Mouse (Mus musculus) T-helper 2 cell (primary cell): ENCODE measurements at regions not wholly inside any gene's neighbourhood (a gene's known extent, or its start where the extent isn't known, plus 50 kb on each side); places are given as distances from the start of the nearest gene placed in this dataset.

Source experiments
- in situ Hi-C: fragments of 300-600 bp; cut with MboI, MseI; formaldehyde crosslinking; loops from one replicate; pipeline ENCODE4 v1.15.1; 2025; ENCODE audit warnings: high pct_unique_total_duplicates

DNA sequence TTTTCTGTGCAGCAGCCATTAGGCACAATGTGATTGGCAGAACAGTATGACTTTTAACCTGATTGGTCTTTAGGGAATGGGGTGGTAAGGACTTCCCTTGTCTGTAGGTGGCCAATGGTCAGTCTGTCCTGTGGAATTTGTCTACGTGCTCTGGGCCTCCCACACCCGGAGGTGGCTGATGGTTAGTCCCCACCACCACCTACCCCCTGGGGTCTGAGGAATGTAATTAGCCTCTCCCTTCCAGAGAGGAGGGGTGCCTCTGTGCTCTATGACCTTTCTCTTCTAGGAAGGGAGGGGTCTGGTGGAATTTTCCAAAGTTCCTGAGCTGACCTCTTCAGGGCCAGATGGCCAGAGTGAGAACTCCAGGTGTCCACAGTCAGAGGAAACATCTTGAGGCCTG lies 101.6 kb downstream of the Tmem17 start:
- in situ Hi-C loops: loop anchor here (5.0 to 25.0 kb wide), 3 partner anchors 391 to 959 kb away; partner anchors contain the start of gene Otx1

DNA sequence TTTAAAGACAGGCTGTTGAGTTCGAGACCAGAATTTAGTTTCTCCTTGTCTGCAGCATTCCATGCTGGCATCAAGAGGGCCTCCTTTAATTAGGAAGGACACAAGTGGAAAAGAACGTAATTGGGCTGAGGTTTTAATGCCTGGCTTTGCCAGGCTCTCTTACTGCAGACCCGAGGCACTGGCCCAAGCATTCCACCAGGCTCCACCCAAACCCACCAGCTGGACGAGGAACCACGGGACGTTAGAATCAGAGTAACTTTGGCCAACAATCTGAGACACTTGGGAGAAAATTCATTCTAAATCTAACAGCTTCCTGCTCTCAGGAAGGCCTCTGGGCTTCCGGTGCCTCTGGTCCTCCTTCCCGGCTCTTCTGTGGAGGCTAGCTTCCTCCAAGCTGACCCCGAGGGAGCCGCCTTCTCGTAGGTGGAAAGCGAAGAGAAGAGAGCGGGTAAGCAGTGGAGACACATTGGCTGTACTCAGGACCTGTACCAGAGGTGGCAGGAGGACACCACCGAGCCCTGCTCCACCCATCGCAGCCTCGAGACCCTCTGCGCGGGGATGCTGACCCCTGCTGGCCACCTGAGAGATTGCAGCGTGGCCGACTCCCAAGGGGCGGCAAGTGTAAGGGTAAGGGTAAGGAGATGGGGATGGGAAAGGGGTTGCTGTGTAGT lies 105.5 kb downstream of the Tmem17 start:
- in situ Hi-C loops: loop anchor here (10.0 to 25.0 kb wide), 2 partner anchors 605 to 963 kb away; partner anchors contain the start of gene Otx1

DNA sequence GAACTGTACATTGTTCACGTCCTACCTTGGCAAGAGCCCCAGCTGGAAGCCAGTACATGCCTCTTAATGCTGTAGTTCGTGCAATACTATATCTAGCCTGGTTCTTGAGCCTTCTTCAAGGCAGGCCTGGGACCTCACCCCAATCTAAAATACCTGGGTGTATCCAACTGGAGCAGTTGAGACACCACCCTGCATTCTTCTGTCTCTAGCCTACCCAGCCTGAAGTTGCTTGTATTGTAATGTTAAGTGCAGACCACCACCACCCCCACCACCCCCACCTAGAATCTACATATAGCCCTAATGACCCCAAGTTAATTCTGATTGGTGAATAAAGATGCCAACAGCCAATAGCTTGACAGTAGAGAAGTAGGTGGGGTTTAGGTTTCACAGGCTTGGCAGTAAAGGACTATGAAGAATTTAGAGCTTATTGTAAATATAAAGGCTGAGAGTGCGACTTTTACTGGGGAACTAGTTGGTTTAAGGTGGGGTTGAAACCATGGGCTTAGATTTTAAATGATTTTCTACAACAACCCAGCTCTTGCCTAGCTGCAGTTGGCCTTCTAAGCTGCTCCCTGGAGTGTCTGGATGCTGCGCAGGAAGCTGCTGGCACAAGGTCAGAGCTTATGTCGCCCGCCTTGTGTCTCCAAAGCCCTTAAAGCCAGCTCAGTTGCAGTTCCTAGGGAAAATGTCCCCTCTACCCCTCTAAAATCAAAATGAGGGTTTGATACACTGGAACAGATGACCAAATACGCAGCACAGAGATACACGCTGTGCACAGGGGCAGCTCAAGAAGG lies 109.2 kb downstream of the Tmem17 start:
- in situ Hi-C loops: loop anchor here (25.0 kb wide), 1 partner anchor 609 kb away; the partner anchor contains the start of gene Otx1

DNA sequence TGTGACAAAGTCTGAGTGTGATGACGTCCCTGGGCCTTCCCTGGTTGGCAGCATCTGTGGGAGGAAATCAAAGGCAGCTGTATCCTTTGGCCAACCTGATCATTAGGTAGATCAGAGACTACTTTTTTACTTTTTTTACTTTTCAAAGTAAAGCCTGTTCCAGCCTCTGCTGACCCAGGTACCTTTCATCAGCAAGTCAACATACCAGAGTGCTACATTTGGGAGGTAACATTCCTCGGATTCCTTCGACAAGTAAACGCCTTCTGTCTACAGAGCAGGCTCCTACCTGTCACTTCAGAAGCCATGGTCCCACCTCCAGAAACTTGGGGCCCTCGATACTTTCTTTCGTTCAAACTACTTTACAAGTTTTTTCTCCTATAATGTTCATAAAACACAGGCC lies 110.0 kb downstream of the Tmem17 start:
- in situ Hi-C loops: loop anchor here (25.0 kb wide), 1 partner anchor 610 kb away; the partner anchor contains the start of gene Otx1

DNA sequence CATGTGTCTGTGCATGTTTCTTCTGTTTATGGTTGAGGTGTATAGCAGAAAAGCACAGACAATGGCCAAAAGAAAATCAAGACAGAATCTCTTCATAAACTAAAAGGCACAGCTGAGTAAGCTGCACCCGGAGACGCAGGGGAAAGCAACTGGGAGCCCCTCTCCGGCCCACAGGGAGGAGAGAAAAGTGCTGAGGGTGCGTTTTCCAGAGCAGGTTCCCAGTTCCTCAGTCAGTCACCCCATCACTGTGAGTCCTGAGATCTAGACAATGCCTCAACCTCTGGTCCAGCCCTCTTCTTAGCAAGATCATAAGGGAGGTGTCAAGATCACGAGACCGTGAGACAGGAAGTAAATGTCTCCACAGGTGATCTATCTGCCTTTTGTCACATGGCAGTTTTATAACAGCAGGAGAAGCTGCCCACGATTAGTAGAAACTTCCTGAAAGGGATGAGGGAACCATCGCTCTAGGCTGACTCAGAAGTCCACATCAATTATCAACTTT lies 110.7 kb downstream of the Tmem17 start:
- in situ Hi-C loops: loop anchor here (25.0 kb wide), 1 partner anchor 610 kb away; the partner anchor contains the start of gene Otx1

DNA sequence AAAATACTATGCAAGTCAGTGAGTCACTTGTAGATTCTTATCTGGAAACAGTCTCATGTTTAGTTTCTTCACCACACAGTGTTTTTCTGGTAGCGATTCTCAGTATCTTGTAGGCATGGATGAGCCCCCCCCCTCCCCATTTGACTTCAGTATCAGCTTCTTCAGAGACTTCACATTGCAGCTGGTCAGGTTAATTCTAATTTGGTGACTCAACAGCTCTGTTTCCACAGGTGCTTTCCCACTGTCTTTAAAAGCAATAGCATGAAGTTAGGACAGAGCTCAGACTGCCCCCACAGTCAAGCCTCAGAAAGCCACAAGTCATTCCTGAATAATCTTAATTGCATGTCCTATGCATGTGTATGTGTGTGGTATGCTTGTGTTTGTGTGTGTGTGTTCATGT lies 114.5 kb downstream of the Tmem17 start:
- in situ Hi-C loops: no loop called here

DNA sequence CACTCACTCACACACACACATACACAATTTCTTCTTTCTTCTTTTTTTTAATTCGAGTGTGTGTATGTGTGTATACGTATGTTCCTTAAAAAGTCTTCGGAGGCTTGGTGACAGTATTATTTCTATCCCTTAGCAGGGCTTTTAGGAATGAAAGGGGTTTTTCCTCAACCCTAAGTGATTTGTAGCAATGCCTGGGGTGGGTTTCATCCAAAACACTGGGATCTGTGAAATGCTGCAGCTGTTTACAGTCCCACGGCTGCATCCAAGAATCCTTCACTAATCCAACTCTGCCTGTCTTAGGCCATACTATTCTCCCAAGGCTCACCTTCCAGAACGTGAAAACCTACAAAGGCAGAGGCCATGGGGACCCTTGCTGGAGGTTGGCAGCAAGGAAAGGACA lies 116.6 kb downstream of the Tmem17 start:
- in situ Hi-C loops: no loop called here

DNA sequence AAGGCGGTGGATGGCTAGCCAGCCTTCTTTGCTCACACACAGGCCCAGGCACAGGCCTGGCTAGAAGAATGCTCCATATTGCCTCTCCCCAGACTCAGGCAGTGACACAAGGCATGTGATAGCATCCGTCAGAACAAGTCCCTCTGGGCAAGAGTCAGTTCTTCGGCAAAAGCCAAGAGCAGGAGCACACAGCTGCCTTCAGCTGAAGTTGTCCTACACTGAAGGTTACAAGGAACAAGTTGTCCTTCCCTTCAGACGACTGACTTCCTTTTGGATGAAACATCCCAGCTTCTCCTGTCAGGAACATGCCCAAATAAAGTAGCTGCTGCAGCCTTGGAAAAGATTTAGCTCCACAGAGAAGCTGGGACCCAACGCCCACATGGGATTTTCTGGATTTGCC lies 117.1 kb downstream of the Tmem17 start:
- in situ Hi-C loops: no loop called here

DNA sequence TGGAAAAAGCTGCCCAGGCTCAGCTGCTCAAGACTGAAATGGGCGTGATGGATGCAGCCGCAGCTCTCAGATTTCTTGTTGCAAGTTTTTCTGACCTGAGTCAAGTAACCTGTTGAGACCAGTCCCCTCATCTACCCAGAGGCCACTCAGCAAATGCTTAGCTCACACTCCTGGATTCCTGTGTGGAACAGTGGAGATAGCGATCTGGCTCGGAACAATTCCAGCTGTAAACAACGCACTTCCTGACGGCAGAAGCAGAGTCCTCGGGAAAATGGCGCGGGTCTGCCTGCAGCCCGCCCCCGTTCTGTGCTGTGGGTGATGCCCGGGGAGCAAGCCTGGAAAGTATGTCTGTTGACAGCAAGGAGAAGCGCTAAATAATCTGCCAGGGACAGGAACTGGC lies 117.7 kb downstream of the Tmem17 start:
- in situ Hi-C loops: no loop called here

DNA sequence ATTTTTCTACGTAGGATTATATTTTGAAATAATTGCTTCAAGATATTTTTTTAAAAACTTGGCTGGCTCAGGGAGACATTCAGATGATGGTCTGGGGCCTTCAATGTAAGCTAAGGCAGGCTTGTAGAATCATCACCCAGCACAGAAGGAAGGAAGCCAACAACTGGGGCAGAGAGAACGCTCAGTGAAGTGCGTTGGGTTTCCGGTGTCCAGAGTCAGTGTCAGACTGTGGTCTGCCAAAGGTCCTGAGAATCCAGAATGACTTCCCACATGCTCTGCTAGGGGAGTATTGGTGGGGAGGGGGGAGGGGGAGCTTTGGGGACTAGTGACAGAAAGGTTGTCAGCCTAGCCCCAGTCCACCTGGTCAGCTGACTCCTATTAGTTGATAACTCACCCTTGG lies 118.1 kb downstream of the Tmem17 start:
- in situ Hi-C loops: loop anchor here (5.0 to 10.0 kb wide), 3 partner anchors 195 to 322 kb away; no protein-coding TSS in a partner anchor

DNA sequence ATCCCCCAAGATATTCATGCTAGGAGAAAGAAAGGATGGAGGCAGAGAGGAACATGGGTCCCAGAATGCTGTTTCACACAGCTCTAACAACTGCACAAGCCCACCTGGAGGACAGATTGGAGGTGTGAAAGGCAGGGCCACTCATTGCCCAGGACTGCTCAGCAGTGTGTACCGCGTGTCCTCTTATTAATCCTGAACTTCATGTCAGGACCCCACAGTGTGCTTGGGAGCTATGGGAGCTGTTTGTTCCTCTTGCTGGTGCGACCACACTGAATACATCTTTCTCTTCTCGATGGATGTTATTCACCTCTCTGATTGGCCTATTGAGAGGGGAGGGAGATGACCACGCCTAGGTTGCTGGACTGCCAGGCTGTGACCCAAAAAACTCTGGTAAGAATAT lies 119.1 kb downstream of the Tmem17 start:
- in situ Hi-C loops: loop anchor here (5.0 to 10.0 kb wide), 3 partner anchors 194 to 321 kb away; no protein-coding TSS in a partner anchor

DNA sequence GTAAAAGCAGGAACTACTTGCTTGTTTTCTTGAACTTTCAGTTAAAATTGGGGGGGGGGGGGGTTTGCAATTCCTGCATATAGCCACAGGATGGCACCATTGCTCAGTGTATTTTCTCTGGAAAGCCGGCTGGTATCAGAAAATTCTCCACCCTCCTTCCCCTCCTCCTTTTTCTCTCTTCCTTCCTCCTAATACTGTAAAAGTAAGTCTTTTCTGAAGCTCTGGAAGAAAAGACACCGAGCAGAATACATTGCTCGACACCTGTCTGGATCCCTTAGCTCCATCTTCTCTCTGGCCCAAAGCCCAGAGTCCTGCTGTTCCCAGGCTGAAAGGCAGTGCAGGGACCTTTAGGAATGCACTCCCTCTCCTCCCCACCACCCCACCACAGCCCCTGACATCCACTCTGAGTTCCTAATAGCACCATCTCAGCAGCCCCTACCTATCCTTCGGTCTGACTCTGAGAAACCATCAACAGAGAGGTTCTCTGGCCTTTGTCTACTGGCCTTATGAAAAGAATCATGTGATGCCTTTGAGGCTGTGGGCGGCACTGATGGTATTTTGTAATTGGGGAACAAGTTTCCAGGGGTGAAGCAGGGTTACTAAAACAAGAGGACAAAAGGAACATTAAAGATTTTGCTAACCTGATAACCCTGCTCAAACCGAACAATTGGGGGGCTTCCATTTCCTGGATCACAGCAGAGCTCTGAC lies 119.9 kb downstream of the Tmem17 start:
- in situ Hi-C loops: loop anchor here (5.0 to 10.0 kb wide), 3 partner anchors 193 to 321 kb away; no protein-coding TSS in a partner anchor

DNA sequence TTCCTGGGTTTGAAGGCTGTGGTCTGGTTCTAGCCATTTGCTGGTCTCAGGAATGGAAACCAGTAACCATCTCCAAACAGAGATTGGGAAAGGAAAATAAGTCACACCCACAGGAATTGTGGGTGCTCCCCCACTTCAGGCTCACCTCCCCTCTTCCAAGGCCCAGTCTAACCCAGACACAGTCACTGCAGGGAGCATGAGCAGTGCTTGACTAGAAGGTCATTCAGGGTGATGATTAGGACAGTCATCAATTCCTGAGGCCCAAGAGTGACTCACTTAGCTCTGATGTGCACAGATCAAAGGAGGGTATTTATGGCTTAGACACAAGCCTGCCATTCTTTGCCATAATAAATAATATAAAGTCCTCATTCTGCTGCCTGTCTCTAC lies 120.4 kb downstream of the Tmem17 start:
- in situ Hi-C loops: loop anchor here (5.0 to 10.0 kb wide), 3 partner anchors 192 to 320 kb away; no protein-coding TSS in a partner anchor

DNA sequence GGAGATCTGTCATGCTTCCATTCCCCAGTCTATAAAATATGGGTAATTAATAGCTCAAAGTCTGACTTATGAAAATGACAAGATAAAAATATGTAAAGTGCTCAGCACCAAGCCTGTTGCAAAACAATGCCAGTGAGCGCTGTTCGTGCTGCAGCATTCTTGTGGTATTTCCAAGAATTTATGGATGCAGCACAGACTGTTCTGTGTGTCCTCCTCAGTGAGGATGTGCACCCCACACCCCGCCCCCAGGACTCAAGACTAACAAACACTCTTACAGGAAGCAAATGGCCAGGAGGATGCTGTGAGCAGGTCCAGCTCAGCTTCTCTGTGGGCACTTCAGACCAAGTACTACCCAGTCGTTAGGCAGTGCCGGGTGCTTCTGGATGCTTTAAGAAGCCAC lies 121.1 kb downstream of the Tmem17 start:
- in situ Hi-C loops: loop anchor here (5.0 to 10.0 kb wide), 3 partner anchors 192 to 319 kb away; no protein-coding TSS in a partner anchor

DNA sequence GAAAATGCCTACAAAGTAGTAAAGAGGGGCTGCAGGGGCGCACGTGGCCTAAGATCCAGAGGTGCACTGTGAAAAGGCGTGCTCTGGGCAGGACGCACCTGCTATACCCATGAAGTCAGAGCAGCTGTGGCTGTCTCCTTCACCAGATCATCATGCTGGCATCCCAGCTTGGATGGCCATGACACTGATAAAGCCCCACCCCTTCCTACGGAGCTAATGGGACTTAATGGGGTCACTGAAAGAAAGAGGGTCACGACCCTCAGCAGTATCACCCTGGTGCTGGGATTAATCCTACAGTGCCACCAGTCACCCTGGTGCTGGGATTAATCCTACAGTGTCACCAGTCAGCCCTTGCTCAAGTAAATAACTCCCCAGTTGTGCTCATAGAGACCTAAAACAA lies 122.1 kb downstream of the Tmem17 start:
- in situ Hi-C loops: loop anchor here (5.0 to 10.0 kb wide), 3 partner anchors 191 to 318 kb away; no protein-coding TSS in a partner anchor

DNA sequence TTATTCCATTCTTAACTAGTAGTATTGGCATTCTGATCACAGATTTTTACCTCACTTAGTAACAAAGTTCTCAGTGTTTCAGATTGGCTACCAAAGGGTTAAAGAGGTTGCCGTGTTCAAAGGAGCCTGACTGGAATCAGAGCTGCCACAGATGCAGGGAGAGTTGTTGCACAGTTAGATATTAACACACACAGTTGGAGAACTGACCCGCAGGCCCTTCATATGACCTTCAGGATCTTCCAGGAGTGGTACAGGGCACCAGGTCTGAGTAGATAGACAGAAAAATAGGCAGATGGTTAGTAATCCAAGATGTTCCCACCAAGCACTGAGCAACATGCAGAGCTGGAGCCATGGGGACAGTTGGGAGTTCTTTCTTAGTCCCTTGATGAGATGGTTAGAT lies 123.1 kb downstream of the Tmem17 start:
- in situ Hi-C loops: loop anchor here (10.0 kb wide), 1 partner anchor 190 kb away; no protein-coding TSS in a partner anchor

DNA sequence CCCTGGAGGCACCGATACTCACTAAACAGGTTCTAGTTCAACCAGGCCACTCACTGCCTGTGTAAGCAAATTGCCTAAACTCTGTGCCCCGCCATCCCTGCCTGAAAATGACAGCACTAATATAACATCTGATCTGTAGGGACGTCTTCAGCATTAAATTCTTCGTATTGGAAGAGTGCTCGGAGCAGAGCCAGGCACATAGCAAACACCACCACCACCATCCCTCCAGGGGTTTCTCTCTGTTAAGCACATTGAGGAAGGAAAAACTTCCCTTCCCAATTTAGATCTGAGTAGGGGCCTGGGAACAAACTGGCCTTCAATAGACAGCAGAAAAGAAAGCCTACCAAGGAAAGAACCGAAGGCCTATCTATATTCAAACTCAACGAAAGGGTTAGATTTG lies 124.4 kb downstream of the Tmem17 start:
- in situ Hi-C loops: loop anchor here (10.0 kb wide), 1 partner anchor 188 kb away; no protein-coding TSS in a partner anchor

DNA sequence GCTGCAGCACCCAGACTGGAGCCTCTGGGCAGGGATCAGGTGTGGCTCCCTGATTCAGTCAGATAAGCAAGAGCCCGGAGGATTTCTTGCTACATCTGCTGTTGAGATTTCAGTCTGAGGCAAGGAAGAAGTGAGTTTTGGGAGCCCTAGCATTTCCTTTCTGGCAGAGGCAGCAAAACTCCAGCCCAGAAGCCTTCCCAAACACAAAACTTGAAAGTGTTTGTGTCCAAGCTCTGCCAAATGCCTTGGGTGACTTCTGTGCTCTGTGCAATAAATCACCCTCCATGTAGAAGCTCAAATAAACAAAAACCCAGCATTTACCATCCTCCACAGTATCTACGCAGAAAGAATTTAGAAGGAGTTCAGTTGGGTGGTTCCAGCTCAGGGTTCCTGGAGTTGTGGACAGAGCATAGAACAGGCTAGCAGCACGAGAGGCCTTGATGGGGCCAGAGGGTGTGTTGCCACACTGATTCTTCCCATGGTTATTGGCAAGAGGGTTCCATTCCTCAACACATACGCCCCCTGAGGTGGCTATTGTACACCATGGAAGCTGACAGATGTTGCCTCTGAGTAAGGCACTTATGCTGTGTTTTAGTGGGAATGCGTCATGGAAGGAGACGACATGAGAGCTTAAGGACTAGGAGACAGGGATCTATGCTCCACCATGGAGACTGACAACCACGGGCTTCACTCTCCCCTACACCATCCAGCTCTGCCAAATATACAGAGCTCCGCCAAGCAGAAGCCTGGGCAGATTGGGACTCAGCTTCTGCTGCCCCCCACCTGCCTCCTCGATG lies 125.1 kb downstream of the Tmem17 start:
- in situ Hi-C loops: loop anchor here (10.0 kb wide), 1 partner anchor 188 kb away; no protein-coding TSS in a partner anchor

DNA sequence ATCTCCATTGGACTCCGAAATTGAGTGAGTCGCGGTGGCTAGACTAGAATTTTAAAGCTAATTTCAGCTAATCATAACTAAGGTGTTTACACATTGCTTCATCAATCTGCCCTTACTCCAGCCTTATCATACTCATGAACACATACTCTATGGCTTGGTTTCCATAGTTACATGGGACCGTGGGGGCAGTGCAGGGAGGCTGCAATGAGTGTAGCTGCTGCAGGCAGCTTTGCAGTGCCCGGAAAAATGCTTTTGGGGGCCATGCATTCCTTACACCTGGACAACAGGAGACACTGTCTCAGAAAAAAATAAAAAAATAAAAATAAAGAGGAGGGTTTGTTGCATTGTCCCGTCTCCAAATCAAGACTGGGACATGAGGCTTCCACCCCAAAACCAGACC lies 126.3 kb downstream of the Tmem17 start:
- in situ Hi-C loops: loop anchor here (10.0 kb wide), 1 partner anchor 187 kb away; no protein-coding TSS in a partner anchor

DNA sequence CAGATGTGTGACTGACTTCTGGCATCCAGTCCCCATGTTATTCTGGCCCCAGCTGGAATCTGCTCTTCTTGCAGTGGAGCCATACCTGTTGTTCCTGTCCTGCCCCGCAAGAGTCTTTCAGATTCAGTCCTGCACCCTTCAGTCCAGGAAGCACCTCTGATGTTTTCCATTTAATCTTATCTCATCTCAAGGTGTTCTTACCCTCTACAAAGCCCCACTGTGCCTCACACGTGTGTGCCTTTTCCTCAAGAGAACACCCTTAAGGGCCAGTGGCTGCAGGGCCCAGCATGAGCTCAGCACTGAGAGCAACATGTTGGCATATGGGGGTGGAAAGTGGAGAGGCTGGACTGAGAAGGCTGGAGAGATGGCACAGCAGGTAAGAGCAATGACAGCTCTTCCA lies 126.8 kb downstream of the Tmem17 start:
- in situ Hi-C loops: loop anchor here (10.0 kb wide), 1 partner anchor 186 kb away; no protein-coding TSS in a partner anchor
